Mouse (Mus musculus): ENCODE measurements around the gene Gm1110. TPM values are rescaled to one million over a fixed set of nuclear protein-coding genes. Genes with fewer than 3 reads are reported as not detected.

The Gm1110 gene
- polyA plus RNA-seq (2012; rRNA removed), result not detected in 2 replicates
- 0.10 TPM in 1 of 2 replicates, not detected in the other for polyA plus RNA-seq (2014; fragmentation: Nextera tagmentation; extraction: Ambion mirVana)

GRCm38 (mm10) chr9:26922909-26923526, at the start of gene Gm1110:
Gene Gm1110 (minus strand): TSS chr9:26923111.
- Histone ChIP-seq H3K27ac (no peak within 1 kb of the TSS), H3K4me3 (ENCODE audit: insufficient read depth in 1 of 2, low read depth in 2 of 2, low read length in 2 of 2) (no peak within 1 kb of the TSS), H3K4me1 (replicated peaks; ENCODE audit: control insufficient read depth in 2 of 2, insufficient read depth in 2 of 2, low read length in 1 of 2) (no peaks in the 10 kb centered on the region), H3K27me3 (ENCODE audit: control insufficient read depth, insufficient read depth, low read length) (no peaks in the 10 kb centered on the region), H3K36me3 (replicated peaks; ENCODE audit: control insufficient read depth, insufficient read depth, low read depth) (no peaks in the 10 kb centered on the region), H3K9ac (replicated peaks) (no peak within 1 kb of the TSS), H3K9me3 (ENCODE audit: control insufficient read depth, low read length) (no peaks in the 10 kb centered on the region), H3K4me2 (ENCODE audit: low read depth) (no peak within 1 kb of the TSS)
- ATAC-seq (ENCODE audit: insufficient read depth) (no peak), DNase-seq (ENCODE audit: low read depth in 3 of 3, low spot score in 3 of 3) (no peak)
- TF ChIP-seq CTCF (IDR thresholded peaks at IDR 0.05; ENCODE audit: low read depth) (no peak), EP300 (IDR thresholded peaks at IDR 0.05; ENCODE audit: low read depth) (no peak)
- 46% methylated on average over 13 of the region's 13 CpGs for WGBS (ENCODE audit: insufficient replicate concordance)

GRCm38 (mm10) chr9:26947790-26948189, 24.9 kb upstream of the Gm1110 start:
- ATAC-seq (ENCODE audit: insufficient read depth) (no peak), DNase-seq (ENCODE audit: low read depth in 3 of 3, low spot score in 3 of 3) (no peak)
- no peak for TF ChIP-seq EP300 (IDR thresholded peaks at IDR 0.05; ENCODE audit: low read depth)
- no peak for TF ChIP-seq CTCF (IDR thresholded peaks at IDR 0.05; ENCODE audit: low read depth)
- H3K4me2 ChIP-seq (ENCODE audit: low read depth), result no peak overlapping the region
- H3K36me3 ChIP-seq (replicated peaks; ENCODE audit: control insufficient read depth, insufficient read depth, low read depth), result no peaks in the 10 kb centered on the region
- no peaks in the 10 kb centered on the region for H3K9me3 ChIP-seq (ENCODE audit: control insufficient read depth, low read length)
- H3K9ac ChIP-seq (replicated peaks), result no peak overlapping the region
- H3K27ac ChIP-seq, result no peak overlapping the region
- no peaks in the 10 kb centered on the region for H3K27me3 ChIP-seq (ENCODE audit: control insufficient read depth, insufficient read depth, low read length)
- 43% methylated on average over 2 of the region's 2 CpGs for WGBS (ENCODE audit: insufficient replicate concordance)
- H3K4me1 ChIP-seq (replicated peaks; ENCODE audit: control insufficient read depth in 2 of 2, insufficient read depth in 2 of 2, low read length in 1 of 2), result no peaks in the 10 kb centered on the region
- no peak overlapping the region for H3K4me3 ChIP-seq (ENCODE audit: insufficient read depth in 1 of 2, low read depth in 2 of 2, low read length in 2 of 2)

GRCm38 (mm10) chr9:26924146-26924545, 1.2 kb upstream of the Gm1110 start:
- no peak for ATAC-seq (ENCODE audit: insufficient read depth)
- H3K4me1 ChIP-seq (replicated peaks; ENCODE audit: control insufficient read depth in 2 of 2, insufficient read depth in 2 of 2, low read length in 1 of 2), result no peaks in the 10 kb centered on the region
- no peak for DNase-seq (ENCODE audit: low read depth in 3 of 3, low spot score in 3 of 3)
- no peak overlapping the region for H3K9ac ChIP-seq (replicated peaks)
- no peaks in the 10 kb centered on the region for H3K36me3 ChIP-seq (replicated peaks; ENCODE audit: control insufficient read depth, insufficient read depth, low read depth)
- H3K4me3 ChIP-seq (ENCODE audit: insufficient read depth in 1 of 2, low read depth in 2 of 2, low read length in 2 of 2), result no peak overlapping the region
- TF ChIP-seq CTCF (IDR thresholded peaks at IDR 0.05; ENCODE audit: low read depth), result no peak
- TF ChIP-seq EP300 (IDR thresholded peaks at IDR 0.05; ENCODE audit: low read depth), result no peak
- H3K4me2 ChIP-seq (ENCODE audit: low read depth), result no peak overlapping the region
- WGBS (ENCODE audit: insufficient replicate concordance), result 60% methylated on average over 3 of the region's 3 CpGs
- H3K27me3 ChIP-seq (ENCODE audit: control insufficient read depth, insufficient read depth, low read length), result no peaks in the 10 kb centered on the region
- no peaks in the 10 kb centered on the region for H3K9me3 ChIP-seq (ENCODE audit: control insufficient read depth, low read length)
- no peak overlapping the region for H3K27ac ChIP-seq

- Histone ChIP-seq H3K4me2 (ENCODE audit: low read depth) (no peak overlapping the region), H3K9me3 (ENCODE audit: control insufficient read depth, low read length) (no peaks in the 10 kb centered on the region), H3K36me3 (replicated peaks; ENCODE audit: control insufficient read depth, insufficient read depth, low read depth) (no peaks in the 10 kb centered on the region), H3K4me1 (replicated peaks; ENCODE audit: control insufficient read depth in 2 of 2, insufficient read depth in 2 of 2, low read length in 1 of 2) (no peaks in the 10 kb centered on the region), H3K4me3 (ENCODE audit: insufficient read depth in 1 of 2, low read depth in 2 of 2, low read length in 2 of 2) (no peak overlapping the region), H3K27me3 (ENCODE audit: control insufficient read depth, insufficient read depth, low read length) (no peaks in the 10 kb centered on the region), H3K27ac (no peak overlapping the region), H3K9ac (replicated peaks) (no peak overlapping the region)
- 61% methylated on average over 2 of the region's 2 CpGs for WGBS (ENCODE audit: insufficient replicate concordance)
- no peak for DNase-seq (ENCODE audit: low read depth in 3 of 3, low spot score in 3 of 3)
- ATAC-seq (ENCODE audit: insufficient read depth), result no peak
- TF ChIP-seq CTCF (IDR thresholded peaks at IDR 0.05; ENCODE audit: low read depth), result no peak
- no peak for TF ChIP-seq EP300 (IDR thresholded peaks at IDR 0.05; ENCODE audit: low read depth)
Measured at GRCm38 (mm10) chr9:26919778-26920177, 3.1 kb downstream of the Gm1110 start.

GRCm38 (mm10) chr9:26913150-26913549, 9.8 kb downstream of the Gm1110 start:
- DNase-seq (ENCODE audit: low read depth in 3 of 3, low spot score in 3 of 3), result no peak
- WGBS (ENCODE audit: insufficient replicate concordance), result 52% methylated on average over 4 of the region's 4 CpGs

More at GRCm38 (mm10) chr9:26913150-26913549, 9.8 kb downstream of the Gm1110 start:
- Histone ChIP-seq H3K36me3 (replicated peaks; ENCODE audit: control insufficient read depth, insufficient read depth, low read depth) (no peaks in the 10 kb centered on the region), H3K27ac (no peak overlapping the region), H3K9me3 (ENCODE audit: control insufficient read depth, low read length) (no peaks in the 10 kb centered on the region), H3K27me3 (ENCODE audit: control insufficient read depth, insufficient read depth, low read length) (no peaks in the 10 kb centered on the region), H3K4me3 (ENCODE audit: insufficient read depth in 1 of 2, low read depth in 2 of 2, low read length in 2 of 2) (no peak overlapping the region), H3K4me1 (replicated peaks; ENCODE audit: control insufficient read depth in 2 of 2, insufficient read depth in 2 of 2, low read length in 1 of 2) (no peaks in the 10 kb centered on the region), H3K9ac (replicated peaks) (no peak overlapping the region), H3K4me2 (ENCODE audit: low read depth) (no peak overlapping the region)
- no peak for TF ChIP-seq EP300 (IDR thresholded peaks at IDR 0.05; ENCODE audit: low read depth)
- no peak for ATAC-seq (ENCODE audit: insufficient read depth)

Measured in liver, embryonic 14.5 days (tissue).